Mouse (Mus musculus) testis, adult 2 months (tissue): ENCODE results near the gene Tmem230.

Experiments
- CTCF ChIP-seq: fragments of 200-500 bp; IDR thresholded peaks from 2 replicates; pipeline ENCODE4 v1.5.1; 2012; ENCODE audit warnings: low read depth, mild to moderate bottlenecking, inconsistent platforms, low read length, moderate library complexity; ENCODE audit not compliant: control insufficient read depth, insufficient read depth, insufficient replicate concordance
- POLR2A ChIP-seq: fragments of 200-500 bp; IDR thresholded peaks from 2 replicates; pipeline ENCODE4 v1.6.1; 2012; ENCODE audit warnings: low read depth, mild to moderate bottlenecking, inconsistent platforms, low read length, moderate library complexity; ENCODE audit not compliant: control insufficient read depth

- TF ChIP-seq CTCF: no peak
- no peak for TF ChIP-seq POLR2A
Observed at GRCm38 (mm10) chr2:132210806-132211312, 36.7 kb downstream of the Tmem230 start.
